Mouse (Mus musculus) G1E (cell line): ENCODE results near the gene Ttc25. TPM values are rescaled to one million over a fixed set of nuclear protein-coding genes. Genes with fewer than 3 reads are reported as not detected.

Experiments used
- ATAC-seq: 2 replicates; pipeline ENCODE4 v1.8.0; 2016; ENCODE audit warnings: mild to moderate bottlenecking; ENCODE audit not compliant: insufficient number of reproducible peaks, poor library complexity, low FRiP score, severe bottlenecking; ENCODE audit errors: extremely low read depth
- DNase-seq: peaks from one replicate; pipeline ENCODE4 v3.0.0; 2012; ENCODE audit warnings: low spot score
- H3K27me3 ChIP-seq: 2 replicates; pipeline ENCODE4 v1.6.1; 2012; ENCODE audit warnings: mild to moderate bottlenecking, low read length, inconsistent platforms; ENCODE audit not compliant: insufficient read depth
- H3K36me3 ChIP-seq: replicated peaks from 2 replicates; pipeline ENCODE3; 2012; ENCODE audit warnings: mild to moderate bottlenecking, inconsistent platforms
- H3K4me1 ChIP-seq: 2 replicates; pipeline ENCODE4 v1.6.1; 2012; ENCODE audit warnings: low read depth, low read length, inconsistent platforms, mixed read lengths; ENCODE audit not compliant: insufficient read depth
- H3K4me3 ChIP-seq: 2 replicates; pipeline ENCODE4 v1.5.1; 2012; ENCODE audit warnings: low read depth, mild to moderate bottlenecking, inconsistent platforms, low read length, moderate library complexity, mixed read lengths
- H3K9me3 ChIP-seq: replicated peaks from 2 replicates; pipeline ENCODE4 v1.6.1; 2012; ENCODE audit warnings: inconsistent platforms
- CTCF ChIP-seq: IDR thresholded peaks from 2 replicates; pipeline ENCODE4 v1.5.1; 2012; ENCODE audit warnings: low read depth, low read length, inconsistent platforms, mixed read lengths
- GATA1 ChIP-seq: IDR thresholded peaks from 2 replicates; pipeline ENCODE4 v1.6.1; 2012; ENCODE audit warnings: borderline replicate concordance, low read length, inconsistent platforms, mixed read lengths
- GATA2 ChIP-seq: IDR thresholded peaks from 2 replicates; pipeline ENCODE4 v1.6.1; 2012; ENCODE audit warnings: low read depth, low read length, inconsistent platforms, borderline replicate concordance
- POLR2AphosphoS5 ChIP-seq: IDR thresholded peaks from 2 replicates; pipeline ENCODE4 v1.6.1; 2012; ENCODE audit warnings: low read depth, low read length, inconsistent platforms; ENCODE audit not compliant: insufficient replicate concordance
- TAL1 ChIP-seq: conservative IDR thresholded peaks from 2 replicates; pipeline ENCODE4 v1.6.1; 2012; ENCODE audit warnings: low read depth, low read length, inconsistent platforms, mixed read lengths
- polyA plus RNA-seq: library from polyadenylated mRNA; stranded (reverse); fragments of >175 nt; gene quantifications from 2 replicates; pipeline ENCODE4 v1.2.3, GENCODE M21; 2012
- total RNA-seq, 2 experiments: library from RNA; stranded (forward) in 1 of 2; stranded (reverse) in 1 of 2; fragments of 200-1000 nt in 1 of 2; fragments of >200 nt in 1 of 2; fragmentation: Nextera tagmentation in 1 of 2; gene quantifications; 2 replicates each; pipeline ENCODE4 v1.2.3; 2014 to 2017

Ttc25 gene
- total and polyA plus RNA-seq, 3 experiments: 0.21 to 0.60 TPM; not detected in 1

DNA sequence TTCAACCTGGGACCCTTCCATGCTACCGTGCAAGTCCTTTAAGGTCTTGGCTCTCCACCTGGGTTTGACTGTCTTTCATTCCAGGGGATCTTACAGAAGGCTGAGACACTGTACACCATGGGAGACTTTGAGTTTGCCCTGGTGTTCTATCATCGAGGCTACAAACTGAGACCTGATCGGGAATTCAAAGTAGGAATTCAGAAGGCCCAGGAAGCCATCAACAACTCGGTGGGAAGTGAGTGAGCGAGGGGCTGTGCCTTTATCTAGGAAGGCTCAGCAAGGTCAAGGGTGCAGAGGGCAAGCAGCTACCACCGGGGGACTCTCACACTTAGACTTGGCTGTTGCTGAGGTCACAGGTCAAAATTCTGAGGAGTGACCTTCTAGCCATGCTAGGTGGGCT is 4.7 kb downstream of the Ttc25 start:
- H3K4me3 ChIP-seq: no peak overlapping the region
- ATAC-seq (no peak), DNase-seq (no peak)
- H3K4me1 ChIP-seq: peaks cover 43% of the 10 kb centered on the region
- TF ChIP-seq TAL1: no peak
- TF ChIP-seq GATA2: no peak
- TF ChIP-seq CTCF: no peak
- no peak for TF ChIP-seq GATA1
- no peak for TF ChIP-seq POLR2AphosphoS5
- no peaks in the 10 kb centered on the region for H3K36me3 ChIP-seq
- no peaks in the 10 kb centered on the region for H3K9me3 ChIP-seq
- H3K27me3 ChIP-seq: peaks cover 32% of the 10 kb centered on the region

DNA sequence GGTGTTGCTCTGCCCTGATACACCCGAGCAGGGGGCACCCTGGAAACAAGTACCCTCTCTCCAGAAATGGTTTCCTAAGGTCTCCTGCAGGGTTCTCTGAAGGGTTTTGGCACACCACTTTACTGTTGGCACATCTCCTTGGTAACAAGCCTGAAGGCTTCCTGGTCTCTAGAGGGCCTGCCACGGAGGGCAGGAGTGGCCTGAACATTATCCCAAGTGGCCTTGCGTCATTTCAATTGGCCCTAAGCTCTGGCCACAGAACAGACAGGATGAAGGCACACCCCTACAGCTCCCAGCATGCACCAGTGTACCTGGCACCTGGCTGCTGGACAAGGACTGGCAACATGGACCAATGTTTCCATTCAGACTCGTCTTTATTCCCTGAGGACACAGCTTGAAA is 7.4 kb downstream of the Ttc25 start:
- H3K27me3 ChIP-seq: peaks cover 37% of the 10 kb centered on the region
- no peak for DNase-seq
- peaks cover 26% of the 10 kb centered on the region for H3K4me1 ChIP-seq
- TF ChIP-seq POLR2AphosphoS5: no peak
- TF ChIP-seq CTCF: no peak
- no peak for TF ChIP-seq GATA2
- no peak for TF ChIP-seq TAL1
- TF ChIP-seq GATA1: no peak
- no peaks in the 10 kb centered on the region for H3K9me3 ChIP-seq
- ATAC-seq: no peak
- H3K4me3 ChIP-seq: no peak overlapping the region
- H3K36me3 ChIP-seq: no peaks in the 10 kb centered on the region

DNA sequence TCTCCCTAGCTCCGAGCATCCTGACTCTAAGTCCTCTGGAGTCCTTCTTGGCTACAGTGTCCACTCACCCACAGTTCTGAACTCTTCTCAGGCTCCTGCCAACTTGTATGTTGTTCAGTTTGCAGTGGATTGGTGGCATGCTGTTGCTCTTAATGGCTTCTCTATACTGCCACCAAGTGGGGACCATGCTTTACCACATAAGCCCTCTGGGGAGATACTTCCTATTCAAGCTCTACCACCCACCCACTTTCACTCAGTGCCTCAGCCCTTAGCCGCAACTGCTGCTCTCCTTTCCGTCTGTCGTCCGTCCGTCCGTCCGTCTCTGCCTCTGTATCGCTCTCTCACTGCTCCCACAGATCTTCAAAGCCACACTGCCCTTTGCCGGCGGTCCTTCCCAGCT is 10.2 kb downstream of the Ttc25 start:
- no peak for ATAC-seq

DNA sequence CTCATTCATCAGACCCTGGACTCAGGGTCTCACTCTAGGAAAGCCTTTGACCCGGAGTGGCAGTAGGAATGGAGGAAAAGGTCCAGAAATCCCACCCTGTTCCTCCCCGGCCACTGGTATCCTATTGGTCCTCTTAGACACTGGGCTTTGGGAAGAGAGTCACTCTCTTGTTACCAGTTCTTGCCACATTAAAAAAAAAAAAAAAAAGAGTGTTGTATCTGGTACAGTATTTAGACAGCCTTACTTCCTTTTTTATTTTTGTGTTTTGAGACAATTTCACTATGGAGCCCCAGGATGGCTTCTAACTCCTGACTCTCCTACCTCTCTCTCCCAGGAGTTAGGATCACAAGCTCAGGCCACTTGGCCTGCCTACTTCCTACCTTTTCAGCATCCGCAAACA is 12.2 kb downstream of the Ttc25 start:
- TF ChIP-seq TAL1 (no peak), POLR2AphosphoS5 (no peak), CTCF (no peak), GATA1 (no peak), GATA2 (no peak)

More for the DNA sequence above, 10.2 kb downstream of the Ttc25 start:
- H3K36me3 ChIP-seq: no peaks in the 10 kb centered on the region
- H3K27me3 ChIP-seq: peaks cover 42% of the 10 kb centered on the region; the same call in 1 of the 2 replicates
- H3K4me3 ChIP-seq: no peak overlapping the region
- peak; percentile 45 for TF ChIP-seq CTCF
- TF ChIP-seq GATA2: no peak
- TF ChIP-seq POLR2AphosphoS5: no peak
- no peak for TF ChIP-seq TAL1
- DNase-seq: peak; percentile 66
- H3K4me1 ChIP-seq: peaks cover 9% of the 10 kb centered on the region
- H3K9me3 ChIP-seq: no peaks in the 10 kb centered on the region

DNA sequence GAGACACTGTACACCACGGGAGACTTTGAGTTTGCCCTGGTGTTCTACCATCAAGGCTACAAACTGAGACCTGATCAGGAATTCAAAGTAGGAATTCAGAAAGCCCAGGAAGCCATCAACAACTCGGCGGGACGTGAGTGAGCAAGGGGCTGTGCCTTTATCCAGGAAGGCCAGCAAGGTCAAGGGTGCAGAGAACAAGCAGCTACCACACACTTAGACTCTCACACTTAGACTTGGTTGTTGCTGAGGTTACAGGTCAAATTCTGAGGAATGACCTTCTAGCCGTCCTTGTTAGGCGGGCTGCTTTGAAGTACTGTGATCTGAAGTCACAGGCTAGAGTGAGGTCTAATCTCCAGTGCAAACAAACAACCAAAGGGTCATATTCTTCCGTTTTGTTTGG is 14.1 kb downstream of the Ttc25 start:
- Histone ChIP-seq H3K4me3 (no peak overlapping the region), H3K36me3 (no peaks in the 10 kb centered on the region), H3K9me3 (no peaks in the 10 kb centered on the region), H3K27me3 (peaks cover 38% of the 10 kb centered on the region), H3K4me1 (peaks cover 12% of the 10 kb centered on the region)
- TF ChIP-seq GATA1 (no peak), GATA2 (no peak), TAL1 (no peak), CTCF (no peak), POLR2AphosphoS5 (no peak)
- no peak for ATAC-seq
- DNase-seq: no peak

More for the DNA sequence above, 12.2 kb downstream of the Ttc25 start:
- Histone ChIP-seq H3K4me3 (no peak overlapping the region), H3K9me3 (no peaks in the 10 kb centered on the region), H3K36me3 (no peaks in the 10 kb centered on the region), H3K4me1 (peaks cover 9% of the 10 kb centered on the region), H3K27me3 (peaks cover 34% of the 10 kb centered on the region)
- DNase-seq (no peak), ATAC-seq (no peak)

DNA sequence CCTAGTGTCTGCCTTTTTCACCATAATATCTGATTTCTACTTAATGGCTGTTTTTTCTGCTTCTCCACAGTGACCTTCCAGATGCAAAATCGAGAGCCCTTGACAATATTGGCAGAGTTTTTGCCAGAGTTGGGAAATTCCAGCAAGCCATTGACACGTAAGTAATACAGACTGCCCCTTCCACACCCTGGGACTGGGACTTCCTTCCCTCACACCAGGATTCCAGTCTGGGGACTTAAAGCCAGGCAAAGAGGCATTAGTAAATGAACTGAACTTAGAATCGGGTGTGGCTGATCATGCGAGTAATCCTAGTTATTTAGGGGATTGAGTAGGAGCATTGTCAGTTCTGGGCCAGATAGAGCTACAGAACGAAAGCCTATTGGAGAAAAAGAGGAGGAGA is 16.3 kb downstream of the Ttc25 start:
- TF ChIP-seq CTCF: no peak
- no peak for TF ChIP-seq POLR2AphosphoS5
- no peak for TF ChIP-seq GATA1
- TF ChIP-seq GATA2: no peak
- no peak for TF ChIP-seq TAL1
- peaks cover 5% of the 10 kb centered on the region for H3K4me1 ChIP-seq
- ATAC-seq: no peak

DNA sequence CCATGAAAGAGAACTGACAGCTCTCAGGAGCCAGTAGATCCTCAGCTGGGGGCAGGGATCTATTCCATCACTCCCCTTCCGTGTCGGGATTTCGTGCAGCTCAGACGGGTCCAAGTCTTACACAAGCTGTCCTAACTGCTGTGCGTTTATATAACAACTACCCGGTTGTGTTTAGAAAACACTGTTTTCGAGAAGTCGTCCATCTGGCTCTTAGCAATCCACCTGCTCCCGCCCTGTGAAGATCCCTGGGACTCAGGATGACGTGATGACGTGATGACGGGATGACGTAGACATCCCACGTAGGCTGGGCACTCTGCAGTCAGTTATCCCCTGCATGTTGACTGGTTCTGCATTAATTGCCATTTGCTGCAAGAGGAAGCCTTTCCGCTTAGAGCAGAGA is 18.9 kb downstream of the Ttc25 start:
- ATAC-seq (no peak), DNase-seq (no peak)
- H3K36me3 ChIP-seq: no peaks in the 10 kb centered on the region
- no peaks in the 10 kb centered on the region for H3K9me3 ChIP-seq
- no peak overlapping the region for H3K4me3 ChIP-seq
- H3K4me1 ChIP-seq: peaks cover 5% of the 10 kb centered on the region
- TF ChIP-seq POLR2AphosphoS5 (no peak), GATA2 (no peak), CTCF (no peak), GATA1 (no peak), TAL1 (no peak)
- H3K27me3 ChIP-seq: peaks cover 43% of the 10 kb centered on the region

More for the DNA sequence above, 16.3 kb downstream of the Ttc25 start:
- H3K9me3 ChIP-seq: no peaks in the 10 kb centered on the region
- H3K36me3 ChIP-seq: no peaks in the 10 kb centered on the region
- no peak overlapping the region for H3K4me3 ChIP-seq
- H3K27me3 ChIP-seq: peaks cover 41% of the 10 kb centered on the region
- DNase-seq: no peak
